Mouse (Mus musculus) lung, embryonic 16.5 days (tissue): ENCODE results near the gene Tedc2. TPM values are rescaled to one million over a fixed set of nuclear protein-coding genes. Genes with fewer than 3 reads are reported as not detected.

Source experiments
- ATAC-seq: fragments of 200-750 bp; cut with Nextera tagmentation; 2 replicates; pipeline ENCODE4 v1.8.0; 2017; ENCODE audit warnings: low read depth, mild to moderate bottlenecking, moderate library complexity
- H3K27ac ChIP-seq: fragments of 300-500 bp; sonication (generic); 2 replicates; pipeline ENCODE4 v1.5.1; 2014; ENCODE audit warnings: mild to moderate bottlenecking, control low read depth, low read length
- H3K27me3 ChIP-seq: fragments of 300-500 bp; sonication (generic); 2 replicates; pipeline ENCODE4 v1.6.1; 2014; ENCODE audit warnings: low read depth, low read length, mixed read lengths; ENCODE audit not compliant: control insufficient read depth, insufficient read depth
- H3K36me3 ChIP-seq: fragments of 300-500 bp; sonication (generic); 2 replicates; pipeline ENCODE4 v1.6.1; 2014; ENCODE audit warnings: low read length; ENCODE audit not compliant: control insufficient read depth, insufficient read depth
- H3K4me1 ChIP-seq: fragments of 300-500 bp; sonication (generic); replicated peaks from 2 replicates; pipeline ENCODE4 v1.6.1; 2014; ENCODE audit warnings: low read length, mixed read lengths; ENCODE audit not compliant: control insufficient read depth, insufficient read depth
- H3K4me2 ChIP-seq: fragments of 300-500 bp; sonication (generic); 2 replicates; pipeline ENCODE4 v1.6.1; 2014; ENCODE audit warnings: low read depth, low read length, control low read depth
- H3K4me3 ChIP-seq: fragments of 300-500 bp; sonication (generic); 2 replicates; pipeline ENCODE4 v1.5.1; 2014; ENCODE audit warnings: mild to moderate bottlenecking, low read length, control low read depth
- H3K9ac ChIP-seq: fragments of 300-500 bp; sonication (generic); 2 replicates; pipeline ENCODE4 v1.6.1; 2014; ENCODE audit warnings: low read length, control low read depth
- H3K9me3 ChIP-seq: fragments of 300-500 bp; sonication (generic); 2 replicates; pipeline ENCODE4 v1.6.1; 2016; ENCODE audit warnings: low read length; ENCODE audit not compliant: control insufficient read depth
- WGBS: fragments of 180-500 bp; shearing (Covaris S2); extraction: QIAGEN DNeasy Blood & Tissue Kit; methylation state at CpG from one replicate; pipeline ENCODE4 v1.1.7; 2014; 5-methylcytosine and 5-hydroxymethylcytosine counted together
- polyA plus RNA-seq: library from polyadenylated mRNA; unstranded; fragments of >200 nt; fragmentation: Nextera tagmentation; extraction: Ambion mirVana; gene quantifications from 2 replicates; pipeline ENCODE4 v1.2.1, GENCODE M21; 2015

Gene Tedc2
- polyA plus RNA-seq, 1 experiment from 2014 or later, result 11.3 TPM

- Histone ChIP-seq H3K4me3 (peak overlapping the region; percentile 72), H3K36me3 (no peaks in the 10 kb centered on the region), H3K27me3 (peaks cover 21% of the 10 kb centered on the region), H3K9me3 (no peaks in the 10 kb centered on the region), H3K4me1 (peaks cover 63% of the 10 kb centered on the region), H3K4me2 (peak overlapping the region; percentile 96), H3K9ac (peak overlapping the region; percentile 77), H3K27ac (peak overlapping the region; percentile 87)
- ATAC-seq, result peak; percentile 2; the same call in 1 of the 2 replicates
- 3% methylated on average over 29 of the region's 29 CpGs for WGBS
Measured at GRCm38 (mm10) chr17:24208641-24209042, 12.0 kb downstream of the Tedc2 start.

- peak overlapping the region; percentile 77 for H3K9ac ChIP-seq
- no peaks in the 10 kb centered on the region for H3K9me3 ChIP-seq
- no peak for ATAC-seq
- peaks cover 63% of the 10 kb centered on the region for H3K4me1 ChIP-seq
- H3K27ac ChIP-seq, result peak overlapping the region; percentile 87
- H3K4me2 ChIP-seq, result peak overlapping the region; percentile 96
- peak overlapping the region; percentile 72 for H3K4me3 ChIP-seq
- H3K36me3 ChIP-seq, result no peaks in the 10 kb centered on the region
- peaks cover 21% of the 10 kb centered on the region for H3K27me3 ChIP-seq
- WGBS, result 55% methylated on average over 34 of the region's 34 CpGs
Measured at GRCm38 (mm10) chr17:24207768-24208640, 12.6 kb downstream of the Tedc2 start.

GRCm38 (mm10) chr17:24206451-24207351 is 13.9 kb downstream of the Tedc2 start:
- Histone ChIP-seq H3K9ac (peak overlapping the region; percentile 63), H3K36me3 (no peaks in the 10 kb centered on the region), H3K4me3 (peak overlapping the region; percentile 72), H3K27me3 (peaks cover 21% of the 10 kb centered on the region), H3K9me3 (no peaks in the 10 kb centered on the region), H3K27ac (no peak overlapping the region), H3K4me1 (peaks cover 55% of the 10 kb centered on the region), H3K4me2 (peak overlapping the region; percentile 96)
- WGBS, result 5% methylated on average over 61 of the region's 62 CpGs
- peak; percentile 32 for ATAC-seq

- H3K27me3 ChIP-seq, result peaks cover 21% of the 10 kb centered on the region
- H3K9me3 ChIP-seq, result no peaks in the 10 kb centered on the region
- WGBS, result 5% methylated on average over 15 of the region's 15 CpGs
- H3K9ac ChIP-seq, result peak overlapping the region; percentile 79
- peak overlapping the region; percentile 72 for H3K4me3 ChIP-seq
- H3K4me2 ChIP-seq, result peak overlapping the region; percentile 96
- no peaks in the 10 kb centered on the region for H3K36me3 ChIP-seq
- ATAC-seq, result peak; percentile 25
- peaks cover 50% of the 10 kb centered on the region for H3K4me1 ChIP-seq
- peak overlapping the region; percentile 4; the same call in 1 of the 2 replicates for H3K27ac ChIP-seq
Measured at GRCm38 (mm10) chr17:24205908-24206361, 14.7 kb downstream of the Tedc2 start.

GRCm38 (mm10) chr17:24205284-24205888 is 15.3 kb downstream of the Tedc2 start, which contains the start of gene Tbc1d24:
Tbc1d24 (minus strand) TSS chr17:24205562.
- peaks cover 21% of the 10 kb centered on the region for H3K27me3 ChIP-seq
- ATAC-seq, result peak; percentile 74
- H3K9ac ChIP-seq, result peak within 1 kb of the TSS; percentile 79
- H3K4me1 ChIP-seq, result peaks cover 48% of the 10 kb centered on the region
- H3K36me3 ChIP-seq, result no peaks in the 10 kb centered on the region
- under 1% methylated on average over 64 of the region's 65 CpGs for WGBS
- peak within 1 kb of the TSS; percentile 72 for H3K4me3 ChIP-seq
- H3K4me2 ChIP-seq, result peak within 1 kb of the TSS; percentile 96
- H3K27ac ChIP-seq, result peak within 1 kb of the TSS; percentile 4; the same call in 1 of the 2 replicates
- no peaks in the 10 kb centered on the region for H3K9me3 ChIP-seq

GRCm38 (mm10) chr17:24204846-24205245 is 15.8 kb downstream of the Tedc2 start:
- WGBS, result 3% methylated on average over 7 of the region's 7 CpGs
- ATAC-seq, result no peak
- H3K9me3 ChIP-seq, result no peaks in the 10 kb centered on the region
- peaks cover 21% of the 10 kb centered on the region for H3K27me3 ChIP-seq
- H3K4me2 ChIP-seq, result peak overlapping the region; percentile 96
- peak overlapping the region; percentile 79 for H3K9ac ChIP-seq
- peaks cover 48% of the 10 kb centered on the region for H3K4me1 ChIP-seq
- H3K36me3 ChIP-seq, result no peaks in the 10 kb centered on the region
- H3K27ac ChIP-seq, result no peak overlapping the region
- H3K4me3 ChIP-seq, result peak overlapping the region; percentile 72

- 50% methylated on average over 3 of the region's 3 CpGs for WGBS
- Histone ChIP-seq H3K4me3 (no peak overlapping the region), H3K4me1 (peaks cover 42% of the 10 kb centered on the region), H3K36me3 (no peaks in the 10 kb centered on the region), H3K27me3 (peaks cover 21% of the 10 kb centered on the region), H3K9me3 (no peaks in the 10 kb centered on the region), H3K9ac (no peak overlapping the region), H3K4me2 (peak overlapping the region; percentile 96), H3K27ac (no peak overlapping the region)
- no peak for ATAC-seq
Measured at GRCm38 (mm10) chr17:24203611-24204534, 16.8 kb downstream of the Tedc2 start.

- Histone ChIP-seq H3K36me3 (no peaks in the 10 kb centered on the region), H3K27me3 (peaks cover 18% of the 10 kb centered on the region), H3K4me2 (no peak overlapping the region), H3K4me3 (no peak overlapping the region), H3K4me1 (peaks cover 34% of the 10 kb centered on the region), H3K9ac (no peak overlapping the region), H3K27ac (no peak overlapping the region), H3K9me3 (no peaks in the 10 kb centered on the region)
- ATAC-seq, result no peak
- 57% methylated on average over 4 of the region's 4 CpGs for WGBS
Measured at GRCm38 (mm10) chr17:24203068-24203467, 17.6 kb downstream of the Tedc2 start.
